Mouse (Mus musculus) embryonic facial prominence, embryonic 12.5 days (tissue): Measurements from ENCODE around the gene Mboat2. TPM values are rescaled to one million over a fixed set of nuclear protein-coding genes. Genes with fewer than 3 reads are reported as not detected.

Experiments
- ATAC-seq: fragments of 200-750 bp; cut with Nextera tagmentation; 2 replicates; pipeline ENCODE4 v1.8.0; 2017; ENCODE audit not compliant: insufficient number of reproducible peaks, insufficient read depth, low FRiP score, low TSS enrichment
- H3K27ac ChIP-seq: fragments of 300-500 bp; sonication (generic); 2 replicates; pipeline ENCODE4 v1.5.1; 2016; ENCODE audit warnings: mild to moderate bottlenecking
- H3K27me3 ChIP-seq: fragments of 300-500 bp; sonication (generic); 2 replicates; pipeline ENCODE4 v1.6.1; 2016; ENCODE audit warnings: mild to moderate bottlenecking, moderate library complexity
- H3K36me3 ChIP-seq: fragments of 300-500 bp; sonication (generic); 2 replicates; pipeline ENCODE4 v1.6.1; 2016; ENCODE audit warnings: mild to moderate bottlenecking
- H3K4me1 ChIP-seq: fragments of 300-500 bp; sonication (generic); 2 replicates; pipeline ENCODE4 v1.6.1; 2016
- H3K4me2 ChIP-seq: fragments of 300-500 bp; sonication (generic); replicated peaks from 2 replicates; pipeline ENCODE4 v1.6.1; 2016; ENCODE audit warnings: mild to moderate bottlenecking, moderate library complexity
- H3K4me3 ChIP-seq: fragments of 300-500 bp; sonication (generic); 2 replicates; pipeline ENCODE4 v1.5.1; 2016; ENCODE audit warnings: mild to moderate bottlenecking
- H3K9ac ChIP-seq: fragments of 300-500 bp; sonication (generic); 2 replicates; pipeline ENCODE4 v1.6.1; 2016; ENCODE audit warnings: mild to moderate bottlenecking, moderate library complexity
- H3K9me3 ChIP-seq: fragments of 300-500 bp; sonication (generic); 2 replicates; pipeline ENCODE4 v1.6.1; 2016; ENCODE audit warnings: mild to moderate bottlenecking, moderate library complexity
- WGBS: fragments of 180-500 bp; shearing (Covaris S2); methylation state at CpG from one replicate; pipeline ENCODE4 v1.1.7; 2016; 5-methylcytosine and 5-hydroxymethylcytosine counted together
- polyA plus RNA-seq: library from polyadenylated mRNA; unstranded; fragments of >200 nt; fragmentation: Nextera tagmentation; extraction: Ambion mirVana; gene quantifications from 2 replicates; pipeline ENCODE4 v1.2.1, GENCODE M21; 2016

The Mboat2 gene
- polyA plus RNA-seq, 1 experiment from 2014 or later = 53.3 TPM

DNA sequence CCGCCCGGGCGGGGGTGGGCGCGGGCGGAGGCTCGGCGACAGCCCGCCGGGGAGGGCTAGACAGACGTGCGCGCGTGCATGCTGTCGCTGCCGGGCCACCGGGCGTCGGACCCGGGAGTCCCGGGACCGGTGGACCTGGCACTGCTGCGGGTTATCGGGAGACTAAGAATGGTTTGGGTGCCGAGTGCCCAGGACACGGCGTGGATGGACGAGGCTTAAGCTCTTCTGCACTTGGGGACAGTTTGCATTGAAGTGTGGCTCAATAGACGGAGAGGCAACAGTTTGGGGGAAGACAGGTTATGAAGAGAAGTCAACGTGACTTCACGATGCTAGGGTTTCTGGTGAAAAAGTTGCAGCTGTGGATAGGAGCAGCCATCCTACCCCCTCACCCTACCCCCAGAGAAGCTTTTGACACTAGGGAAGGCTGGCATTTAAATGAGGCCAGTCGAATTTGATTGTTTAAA is 1.3 kb downstream of the Mboat2 start:
- under 1% methylated on average over 32 of the region's 32 CpGs for WGBS
- Histone ChIP-seq H3K27ac (peak overlapping the region; percentile 90), H3K27me3 (no peaks in the 10 kb centered on the region), H3K9ac (peak overlapping the region; percentile 89), H3K4me3 (peak overlapping the region; percentile 96), H3K4me2 (peak overlapping the region; percentile 67), H3K36me3 (no peaks in the 10 kb centered on the region), H3K9me3 (no peaks in the 10 kb centered on the region), H3K4me1 (peaks cover 23% of the 10 kb centered on the region)
- ATAC-seq = no peak

DNA sequence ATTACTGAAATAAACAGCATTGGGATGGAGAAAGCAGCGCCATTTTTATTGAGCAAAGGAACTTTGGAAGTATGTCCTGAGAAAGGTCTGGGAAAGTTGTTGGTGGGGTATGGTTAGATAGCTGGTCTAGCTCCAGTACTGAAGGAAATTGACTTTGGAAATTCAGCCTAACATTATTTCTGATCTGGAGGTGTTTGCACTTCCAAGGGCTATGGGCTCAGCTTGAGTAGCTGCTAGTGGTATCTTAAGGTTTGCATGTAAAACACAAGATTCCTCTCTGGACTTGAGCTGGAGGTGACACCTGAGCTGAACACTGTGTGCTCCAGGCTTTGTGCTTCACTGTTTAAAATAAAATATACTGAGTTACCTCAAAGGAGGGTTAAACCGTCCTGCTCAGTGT is 1.8 kb downstream of the Mboat2 start:
- H3K9ac ChIP-seq = peak overlapping the region; percentile 89
- 0 out of 2 replicates have a peak overlapping the region, but pooled peaks have one; percentile 90 for H3K27ac ChIP-seq
- H3K4me3 ChIP-seq = peak overlapping the region; percentile 96
- H3K36me3 ChIP-seq = no peaks in the 10 kb centered on the region
- 13% methylated on average over 2 of the region's 2 CpGs for WGBS
- peak overlapping the region; percentile 67 for H3K4me2 ChIP-seq
- no peak for ATAC-seq
- peaks cover 24% of the 10 kb centered on the region for H3K4me1 ChIP-seq
- H3K9me3 ChIP-seq = no peaks in the 10 kb centered on the region
- no peaks in the 10 kb centered on the region for H3K27me3 ChIP-seq

DNA sequence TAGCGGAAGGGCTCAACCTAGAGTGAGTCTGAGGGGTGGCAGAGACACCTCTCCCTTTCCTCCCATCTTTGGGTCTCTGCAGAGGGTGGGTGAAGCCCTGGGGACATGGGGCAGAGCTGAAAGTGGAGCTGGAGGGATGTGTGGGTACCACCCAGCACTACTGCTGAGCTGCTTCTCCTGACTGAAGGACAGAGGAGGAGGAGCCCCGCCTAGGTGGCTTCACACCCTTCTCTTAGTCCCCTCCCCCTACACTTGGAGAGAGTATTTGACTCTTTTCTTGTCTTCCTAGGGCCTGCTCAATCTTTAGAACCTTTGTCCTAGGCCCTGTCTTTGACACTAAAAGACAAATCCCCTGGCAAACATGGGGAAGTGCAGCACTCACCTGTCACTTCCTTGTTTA is 7.3 kb downstream of the Mboat2 start:
- no peak for ATAC-seq
- H3K27me3 ChIP-seq = no peaks in the 10 kb centered on the region
- no peak overlapping the region for H3K27ac ChIP-seq
- H3K4me3 ChIP-seq = no peak overlapping the region
- no peak overlapping the region for H3K9ac ChIP-seq
- no peaks in the 10 kb centered on the region for H3K36me3 ChIP-seq
- WGBS = 58% methylated on average over 2 of the region's 2 CpGs
- H3K4me1 ChIP-seq = peaks cover 48% of the 10 kb centered on the region
- no peaks in the 10 kb centered on the region for H3K9me3 ChIP-seq
- H3K4me2 ChIP-seq = no peak overlapping the region

DNA sequence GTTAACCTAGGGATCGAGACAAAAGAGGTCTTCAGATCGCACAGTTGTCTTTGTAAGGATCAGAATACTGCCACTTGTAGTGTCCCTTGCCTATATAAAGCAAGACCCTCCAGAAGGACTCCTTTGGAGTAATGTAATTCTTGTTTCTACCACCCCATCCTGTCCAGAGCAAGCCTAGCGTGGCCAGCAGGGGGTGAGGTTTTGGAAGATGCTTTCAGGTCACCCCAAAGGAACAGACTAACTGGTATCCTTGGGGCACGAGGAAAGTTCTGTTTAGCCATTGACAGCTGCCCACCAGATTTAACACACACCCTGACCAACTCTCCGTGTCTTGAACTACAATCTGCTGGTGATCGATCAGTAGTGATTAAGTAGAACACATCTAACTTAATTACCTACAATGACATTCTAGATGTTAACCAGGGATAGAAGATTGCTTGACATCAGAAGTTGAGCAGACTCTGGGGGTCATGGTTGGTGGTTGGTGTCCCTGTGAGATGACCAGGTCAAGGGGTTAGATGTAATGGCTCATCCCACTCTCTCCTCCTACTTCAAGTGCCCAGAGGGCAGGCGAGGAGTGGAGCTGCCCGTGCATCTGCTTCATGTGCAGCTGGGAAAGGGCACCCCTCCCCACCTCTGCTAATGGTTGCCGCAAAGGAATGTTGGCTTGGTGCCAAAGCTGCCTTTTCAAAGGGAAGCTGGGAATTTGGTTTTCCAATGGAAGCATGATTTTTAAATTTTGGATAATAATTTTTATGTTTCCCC is 10.6 kb downstream of the Mboat2 start:
- 0 out of 2 replicates have a peak, but pooled peaks have one; percentile 48 for ATAC-seq
- Histone ChIP-seq H3K36me3 (no peaks in the 10 kb centered on the region), H3K27me3 (no peaks in the 10 kb centered on the region), H3K4me3 (no peak overlapping the region), H3K4me2 (peak overlapping the region; percentile 8; the same call in 1 of the 2 replicates), H3K4me1 (peaks cover 66% of the 10 kb centered on the region), H3K9me3 (no peaks in the 10 kb centered on the region), H3K9ac (no peak overlapping the region), H3K27ac (no peak overlapping the region; the same call in 1 of the 2 replicates)
- 51% methylated on average over 9 of the region's 9 CpGs for WGBS

DNA sequence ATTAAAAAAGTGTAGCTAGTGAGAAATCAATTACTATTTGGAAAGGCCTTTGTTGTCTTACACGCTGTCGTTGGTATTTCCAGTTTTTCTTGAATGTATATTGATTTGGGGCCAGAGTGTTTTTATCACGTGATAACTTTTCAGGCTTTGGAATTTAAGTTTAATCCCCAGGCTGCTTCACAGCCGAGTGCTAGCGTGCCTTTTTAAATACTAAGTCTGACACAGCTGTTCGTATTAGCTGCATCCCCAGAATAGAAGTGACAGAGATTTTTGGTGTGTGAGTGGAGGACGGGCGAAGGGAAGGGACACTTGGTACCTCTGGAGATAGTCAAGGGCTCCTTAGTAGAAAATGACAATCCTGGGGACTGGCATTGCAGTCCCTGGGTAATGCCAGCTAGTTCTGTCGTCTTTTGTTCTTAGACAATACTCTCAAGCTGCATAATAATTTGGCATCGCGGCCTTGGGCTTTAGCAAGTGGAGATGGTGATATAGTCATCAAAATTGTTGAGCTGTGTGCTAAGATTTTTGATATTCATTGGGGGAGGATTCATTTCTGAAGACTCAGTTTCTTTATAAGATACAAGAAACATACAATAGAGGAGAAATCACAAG is 11.7 kb downstream of the Mboat2 start:
- Histone ChIP-seq H3K4me2 (no peak overlapping the region), H3K27me3 (no peaks in the 10 kb centered on the region), H3K36me3 (no peaks in the 10 kb centered on the region), H3K9me3 (no peaks in the 10 kb centered on the region), H3K4me3 (no peak overlapping the region), H3K4me1 (peaks cover 64% of the 10 kb centered on the region), H3K9ac (no peak overlapping the region), H3K27ac (no peak overlapping the region)
- no peak for ATAC-seq
- 74% methylated on average over 11 of the region's 11 CpGs for WGBS

DNA sequence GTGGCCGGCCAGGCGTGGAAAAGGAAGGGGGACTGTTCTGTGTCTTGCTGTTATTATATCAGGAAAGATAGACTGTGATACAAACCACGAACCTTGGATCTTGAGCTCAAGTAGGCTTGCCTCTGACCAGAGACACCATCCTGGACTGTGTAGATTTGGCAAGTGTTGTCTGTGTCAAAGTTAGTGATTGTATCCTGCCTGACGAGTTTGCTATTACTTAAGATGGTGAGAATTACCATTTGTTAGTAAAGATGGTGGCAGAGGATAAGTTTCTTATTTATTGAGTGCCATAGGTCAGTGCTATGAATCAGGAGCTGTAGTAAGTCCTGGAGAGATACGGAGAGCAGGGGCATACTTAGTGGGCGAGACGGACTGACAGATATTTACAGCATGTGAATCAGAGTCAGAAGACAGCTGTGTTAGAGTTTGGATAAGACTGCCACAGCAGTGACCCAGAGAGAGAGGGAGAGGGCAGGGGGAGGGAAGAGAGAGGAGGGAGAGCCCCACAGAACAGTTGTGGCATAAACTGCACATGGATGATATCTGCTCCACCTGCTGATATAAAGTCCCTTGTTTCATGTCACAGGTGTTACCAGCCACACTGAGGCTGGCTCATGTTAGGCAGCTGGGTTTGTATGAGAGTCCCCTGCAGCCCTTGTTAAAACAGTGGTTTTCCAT is 12.9 kb downstream of the Mboat2 start:
- WGBS = 62% methylated on average over 7 of the region's 7 CpGs
- Histone ChIP-seq H3K27ac (no peak overlapping the region), H3K4me3 (no peak overlapping the region), H3K4me1 (peaks cover 56% of the 10 kb centered on the region), H3K4me2 (no peak overlapping the region), H3K9ac (no peak overlapping the region), H3K36me3 (no peaks in the 10 kb centered on the region), H3K27me3 (no peaks in the 10 kb centered on the region), H3K9me3 (no peaks in the 10 kb centered on the region)
- no peak for ATAC-seq

DNA sequence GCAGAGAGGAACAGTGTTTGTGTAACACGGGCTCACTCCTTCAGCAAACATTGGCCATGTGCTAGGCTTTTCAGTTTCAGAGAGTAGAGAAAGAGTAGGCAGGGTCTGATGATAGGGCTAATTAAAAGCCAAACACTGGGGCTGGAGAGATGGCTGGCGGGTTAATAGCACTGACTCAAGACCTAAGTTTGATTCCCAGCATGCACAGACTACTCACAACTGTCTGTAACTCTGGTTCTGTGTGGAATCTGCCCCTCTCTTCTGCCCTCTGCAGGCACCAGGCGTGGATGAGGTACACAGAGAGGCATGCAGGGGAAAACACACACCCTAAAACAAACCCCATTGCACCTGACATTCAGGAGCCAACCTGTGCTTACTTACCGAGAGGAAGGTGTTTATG is 14.7 kb downstream of the Mboat2 start:
- ATAC-seq = no peak
- Histone ChIP-seq H3K27ac (no peak overlapping the region), H3K4me2 (no peak overlapping the region), H3K27me3 (no peaks in the 10 kb centered on the region), H3K4me3 (no peak overlapping the region), H3K9me3 (no peaks in the 10 kb centered on the region), H3K9ac (no peak overlapping the region), H3K36me3 (no peaks in the 10 kb centered on the region), H3K4me1 (peaks cover 49% of the 10 kb centered on the region)
- 71% methylated on average over 4 of the region's 4 CpGs for WGBS

DNA sequence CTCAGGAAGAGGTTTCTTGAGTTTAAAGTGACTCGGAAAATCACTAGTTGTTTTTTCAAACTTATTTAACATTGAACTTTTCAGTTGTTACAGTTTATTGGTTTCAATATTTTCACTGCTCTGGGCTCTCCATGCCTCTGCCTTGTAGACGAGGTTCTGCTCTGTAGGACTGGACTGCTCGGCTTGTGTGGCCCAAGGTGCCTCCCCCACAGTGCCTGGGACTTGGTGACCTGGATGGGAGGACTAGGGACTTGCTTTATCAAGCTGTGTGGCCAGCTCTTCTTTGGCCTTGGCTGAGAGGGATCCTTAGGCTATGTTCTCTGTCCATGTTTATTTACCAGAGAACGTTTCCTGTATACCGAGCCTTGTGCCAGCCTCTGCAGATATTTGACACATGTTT is 17.4 kb downstream of the Mboat2 start:
- Histone ChIP-seq H3K9ac (no peak overlapping the region), H3K4me2 (no peak overlapping the region), H3K36me3 (no peaks in the 10 kb centered on the region), H3K27me3 (no peaks in the 10 kb centered on the region), H3K9me3 (no peaks in the 10 kb centered on the region), H3K4me1 (peaks cover 26% of the 10 kb centered on the region), H3K4me3 (no peak overlapping the region), H3K27ac (no peak overlapping the region)
- no peak for ATAC-seq
- 68% methylated on average over 5 of the region's 5 CpGs for WGBS

DNA sequence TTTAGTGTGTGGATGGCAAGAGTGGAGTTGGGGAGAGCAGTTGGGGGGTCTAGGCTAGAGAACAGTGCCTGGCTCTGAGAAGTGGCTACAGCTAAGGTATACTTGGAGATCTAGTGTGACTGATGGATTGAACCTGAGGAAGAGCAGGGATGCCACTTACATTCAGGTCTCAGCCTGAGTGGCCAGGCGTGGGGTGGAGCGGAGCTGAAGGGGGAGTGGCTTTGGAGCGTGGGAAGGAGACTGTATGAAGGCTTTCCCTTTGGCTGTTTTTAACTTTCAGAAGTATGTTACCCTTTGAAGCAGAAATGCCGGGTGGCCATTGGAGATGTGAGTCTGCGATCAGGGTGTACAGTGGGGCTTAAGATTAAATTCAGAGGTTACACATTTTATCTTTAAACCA is 26.7 kb downstream of the Mboat2 start:
- no peak for ATAC-seq
- WGBS = 82% methylated on average over 5 of the region's 5 CpGs

DNA sequence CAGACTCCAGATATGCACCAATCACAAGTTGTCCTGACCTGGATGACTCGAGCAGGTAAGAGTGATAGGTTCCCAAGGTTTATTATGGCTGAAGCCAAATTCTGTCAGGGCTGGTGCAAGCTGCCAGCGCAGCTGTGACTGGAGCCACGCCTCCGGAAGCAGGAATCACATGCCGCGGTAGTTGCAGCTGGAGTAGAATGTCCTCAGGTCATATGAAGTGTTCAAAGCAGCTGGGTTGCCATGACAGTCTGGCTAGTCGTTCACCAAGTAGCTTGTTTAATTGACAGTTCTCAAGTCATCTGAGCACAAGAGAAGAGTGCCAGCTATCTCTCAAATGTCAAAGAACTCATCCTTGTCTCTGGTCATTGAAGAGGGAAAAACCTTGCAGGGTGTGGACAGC is 28.7 kb downstream of the Mboat2 start:
- Histone ChIP-seq H3K27ac (no peak overlapping the region), H3K9ac (no peak overlapping the region), H3K27me3 (no peaks in the 10 kb centered on the region), H3K9me3 (no peaks in the 10 kb centered on the region), H3K36me3 (no peaks in the 10 kb centered on the region), H3K4me3 (no peak overlapping the region), H3K4me2 (no peak overlapping the region), H3K4me1 (no peaks in the 10 kb centered on the region; the same call in 1 of the 2 replicates)
- ATAC-seq = no peak
- 62% methylated on average over 7 of the region's 7 CpGs for WGBS

More for the DNA sequence above, 26.7 kb downstream of the Mboat2 start:
- no peaks in the 10 kb centered on the region for H3K9me3 ChIP-seq
- no peaks in the 10 kb centered on the region for H3K36me3 ChIP-seq
- no peak overlapping the region for H3K4me3 ChIP-seq
- no peak overlapping the region for H3K27ac ChIP-seq
- H3K4me1 ChIP-seq = no peaks in the 10 kb centered on the region; the same call in 1 of the 2 replicates
- no peak overlapping the region for H3K9ac ChIP-seq
- H3K27me3 ChIP-seq = no peaks in the 10 kb centered on the region
- no peak overlapping the region for H3K4me2 ChIP-seq

DNA sequence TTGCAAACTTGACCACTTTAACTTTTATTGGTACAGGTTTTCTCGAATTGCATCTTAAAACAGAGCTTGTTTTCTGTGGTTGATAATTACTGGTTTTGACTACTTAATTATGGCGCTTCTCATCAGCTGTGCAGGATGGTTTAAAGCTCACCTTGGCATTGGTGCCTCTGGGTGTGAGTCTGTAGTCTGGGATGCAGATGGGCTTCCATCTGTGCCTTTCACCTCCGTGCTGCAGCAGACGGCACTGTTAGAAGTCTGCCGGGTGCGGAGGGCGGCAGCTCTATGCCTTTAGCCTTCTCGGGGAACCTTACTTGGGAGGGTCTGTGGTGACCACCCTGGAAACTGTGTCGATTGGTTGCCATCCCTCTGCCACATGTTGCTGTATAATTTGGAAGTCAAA is 29.8 kb downstream of the Mboat2 start:
- no peaks in the 10 kb centered on the region; the same call in 1 of the 2 replicates for H3K4me1 ChIP-seq

More for the DNA sequence above, 29.8 kb downstream of the Mboat2 start:
- Histone ChIP-seq H3K4me2 (no peak overlapping the region), H3K4me3 (no peak overlapping the region), H3K36me3 (no peaks in the 10 kb centered on the region), H3K27me3 (no peaks in the 10 kb centered on the region), H3K9ac (no peak overlapping the region), H3K9me3 (no peaks in the 10 kb centered on the region), H3K27ac (no peak overlapping the region)
- 83% methylated on average over 9 of the region's 9 CpGs for WGBS
- no peak for ATAC-seq
